In genomic region chr3:98085812-98086268, GRCm38 (mm10) we compare ENCODE assay signal across 9 mouse cellular contexts.
DNase-seq lines count a peak whose midpoint lies in the region; ATAC-seq lines count a peak whose summit lies in the region.
"Had no signal": no experiment of that assay in that cellular context is flagged by ENCODE, and none has a peak within 500 bp of the region (broad histone marks: within the 10 kb centered on the region; RNA-seq: fewer than 3 reads in every experiment).

No protein-coding gene starts in this region.

- no peaks in the 10 kb centered on the region; the same call in 1 of the 2 replicates for H3K36me3 ChIP-seq in intestine, embryonic 16.5 days (ENCODE audit: control insufficient read depth, insufficient read depth, low read length)

- peak; percentile 85 for ATAC-seq in erythroblast, adult 5-6 weeks (replicated peaks; ENCODE audit: low FRiP score, poor library complexity, severe bottlenecking)
- ATAC-seq in intestine, embryonic 16.5 days: peak; percentile 75

- H3K27me3 ChIP-seq in intestine, embryonic 16.5 days (replicated peaks; ENCODE audit: control insufficient read depth, insufficient read depth, low read length): no peaks in the 10 kb centered on the region
- H3K27me3 ChIP-seq: neural tube, embryonic 12.5 days had no signal

- no peaks in the 10 kb centered on the region for H3K9me3 ChIP-seq in intestine, embryonic 16.5 days (ENCODE audit: control insufficient read depth, low read length)
- H3K9me3 ChIP-seq: neural tube, embryonic 12.5 days had no signal

- H3K4me3 ChIP-seq in intestine, embryonic 16.5 days (ENCODE audit: low read length): no peak overlapping the region
- H3K4me3 ChIP-seq: neural tube, embryonic 12.5 days had no signal

- DNase-seq in kidney, postnatal 10 days: peak; percentile 47
- no peak for DNase-seq in kidney, adult 8-10 months
- peak; percentile 69 for DNase-seq in NIH3T3 (ENCODE audit: low read depth)
- peak; percentile 58 to 72 for DNase-seq in spleen, postnatal 4 days (ENCODE audit: low spot score in 2 of 2)
- DNase-seq in layer of hippocampus, adult 11-12 months (ENCODE audit: low spot score): no peak
- no peak for DNase-seq in layer of hippocampus, adult 9-11 months

- WGBS in intestine, embryonic 16.5 days: 17% methylated on average over 5 of the region's 5 CpGs

- no peak overlapping the region for H3K9ac ChIP-seq in intestine, embryonic 16.5 days (ENCODE audit: low read depth, low read length)
- H3K9ac ChIP-seq: neural tube, embryonic 12.5 days had no signal

- no peak overlapping the region for H3K4me2 ChIP-seq in intestine, embryonic 16.5 days (ENCODE audit: low read depth, low read length)
- H3K4me2 ChIP-seq: neural tube, embryonic 12.5 days had no signal

- peak overlapping the region; percentile 21 for H3K27ac ChIP-seq in intestine, embryonic 16.5 days (ENCODE audit: low read length)
- H3K27ac ChIP-seq: neural tube, embryonic 12.5 days had no signal

- H3K4me1 ChIP-seq in intestine, embryonic 16.5 days (ENCODE audit: control insufficient read depth, insufficient read depth, low read length): peaks cover 15% of the 10 kb centered on the region

Comparison
In these comparisons a context has a peak if more than half of its experiments do, and no peak if none do; other contexts are left out.
1. DNase-seq: peak in kidney, postnatal 10 days (single experiment), NIH3T3 (single experiment) and spleen, postnatal 4 days (2 of 2); none in kidney, adult 8-10 months (0 of 2), layer of hippocampus, adult 11-12 months (single experiment) and layer of hippocampus, adult 9-11 months (single experiment).